Mouse (Mus musculus): ENCODE results near the gene Zfp276. TPM values are rescaled to one million over a fixed set of nuclear protein-coding genes. Genes with fewer than 3 reads are reported as not detected.

Zfp276 gene
- 20.8 and 33.8 TPM in 2 replicates for polyA plus RNA-seq (2012; rRNA removed)

DNA sequence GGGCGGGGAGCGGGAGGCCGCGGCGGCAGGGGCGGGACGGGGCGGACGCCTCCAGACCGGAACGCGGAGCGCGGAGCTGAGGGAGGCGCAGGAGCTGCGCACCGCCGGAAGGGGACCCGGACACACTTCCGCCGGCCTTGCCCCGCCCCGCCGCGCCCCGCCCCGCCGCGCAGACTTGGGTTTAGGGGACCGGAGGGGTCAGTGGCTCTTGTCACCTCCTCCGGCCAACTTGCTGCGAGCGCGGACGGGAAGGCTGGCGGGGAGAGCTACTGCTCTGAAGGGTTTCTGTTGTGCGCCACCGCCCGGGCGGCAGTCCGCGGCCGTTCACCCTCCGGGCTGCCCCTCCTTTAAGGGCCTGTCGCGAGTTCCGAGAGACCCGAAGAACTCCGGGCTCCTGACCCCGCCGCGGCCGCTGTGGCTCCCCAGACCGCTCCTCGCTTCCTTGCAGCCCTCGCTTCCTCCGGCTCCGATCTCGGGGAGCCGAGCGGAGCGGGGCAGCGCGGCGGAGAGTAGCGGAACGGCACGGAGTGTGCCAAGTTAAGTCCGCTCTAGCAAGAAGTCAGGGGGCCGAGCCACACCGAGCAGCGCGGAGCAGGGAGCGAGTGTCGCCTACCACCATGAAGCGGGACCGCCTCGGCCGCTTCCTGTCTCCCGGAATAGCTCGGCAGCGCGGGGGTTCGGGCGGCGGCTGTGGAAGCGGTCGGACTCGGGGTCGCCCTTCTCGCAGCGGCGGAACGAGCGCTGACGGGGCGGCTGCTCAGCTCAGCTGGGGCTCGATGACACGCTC is at the start of gene Zfp276, which contains the start of gene Vps9d1:
Gene Zfp276, plus strand, starts transcription at position 97 of the 787 bp plus-strand sequence.
Gene Vps9d1, minus strand, starts transcription at position 250 of the 787 bp plus-strand sequence.
- under 1% methylated on average over 91 of the region's 99 CpGs for WGBS
- no peaks in the 10 kb centered on the region for H3K27me3 ChIP-seq (ENCODE audit: control insufficient read depth, insufficient read depth, low read length)
- H3K27ac ChIP-seq (ENCODE audit: insufficient read depth, low read depth, low read length): peak within 1 kb of the TSS; percentile 63
- H3K36me3 ChIP-seq (ENCODE audit: control insufficient read depth, insufficient read depth, low read length): peaks cover 36% of the 10 kb centered on the region
- peak within 1 kb of the TSS; percentile 97 for H3K4me3 ChIP-seq (ENCODE audit: low read depth, low read length)
- TF ChIP-seq CTCF (IDR thresholded peaks at IDR 0.05; ENCODE audit: extremely low read depth, insufficient read length, insufficient replicate concordance, low read depth, low read length) (no peak), POLR2A (IDR thresholded peaks at IDR 0.05; ENCODE audit: low read depth, low read length) (no peak; the same call in 1 of the 2 replicates)
- peaks cover 9% of the 10 kb centered on the region for H3K4me1 ChIP-seq (ENCODE audit: control insufficient read depth, insufficient read depth, insufficient read length, low read length)

DNA sequence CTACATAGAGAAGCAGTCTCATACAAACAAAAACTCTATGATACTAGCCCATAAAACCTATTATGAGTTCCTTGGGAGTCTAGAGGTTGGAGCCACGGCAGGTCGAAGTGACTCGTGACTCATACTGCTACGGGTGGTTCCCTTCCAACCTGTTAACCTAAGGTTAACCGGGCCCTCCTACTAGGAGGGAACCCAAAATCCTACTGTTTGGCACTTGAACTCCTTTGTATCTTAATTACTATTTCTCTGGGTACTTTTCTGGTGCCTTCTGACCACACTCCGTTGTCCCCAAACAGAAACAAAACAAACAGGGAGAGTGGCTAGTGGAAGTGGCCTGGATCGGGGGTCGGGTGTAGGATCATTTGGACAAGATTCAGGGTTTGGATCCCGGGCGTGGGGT is 42.1 kb upstream of the Zfp276 start:
- peak overlapping the region; percentile 71 for H3K4me3 ChIP-seq (ENCODE audit: low read depth, low read length)
- no peaks in the 10 kb centered on the region for H3K27me3 ChIP-seq (ENCODE audit: control insufficient read depth, insufficient read depth, low read length)
- peaks cover 31% of the 10 kb centered on the region for H3K36me3 ChIP-seq (ENCODE audit: control insufficient read depth, insufficient read depth, low read length)
- 7% methylated on average over 10 of the region's 10 CpGs for WGBS
- H3K27ac ChIP-seq (ENCODE audit: insufficient read depth, low read depth, low read length): peak overlapping the region; percentile 48
- peaks cover 4% of the 10 kb centered on the region for H3K4me1 ChIP-seq (ENCODE audit: control insufficient read depth, insufficient read depth, insufficient read length, low read length)
- no peak for TF ChIP-seq POLR2A (IDR thresholded peaks at IDR 0.05; ENCODE audit: low read depth, low read length)
- TF ChIP-seq CTCF (IDR thresholded peaks at IDR 0.05; ENCODE audit: extremely low read depth, insufficient read length, insufficient replicate concordance, low read depth, low read length): no peak

DNA sequence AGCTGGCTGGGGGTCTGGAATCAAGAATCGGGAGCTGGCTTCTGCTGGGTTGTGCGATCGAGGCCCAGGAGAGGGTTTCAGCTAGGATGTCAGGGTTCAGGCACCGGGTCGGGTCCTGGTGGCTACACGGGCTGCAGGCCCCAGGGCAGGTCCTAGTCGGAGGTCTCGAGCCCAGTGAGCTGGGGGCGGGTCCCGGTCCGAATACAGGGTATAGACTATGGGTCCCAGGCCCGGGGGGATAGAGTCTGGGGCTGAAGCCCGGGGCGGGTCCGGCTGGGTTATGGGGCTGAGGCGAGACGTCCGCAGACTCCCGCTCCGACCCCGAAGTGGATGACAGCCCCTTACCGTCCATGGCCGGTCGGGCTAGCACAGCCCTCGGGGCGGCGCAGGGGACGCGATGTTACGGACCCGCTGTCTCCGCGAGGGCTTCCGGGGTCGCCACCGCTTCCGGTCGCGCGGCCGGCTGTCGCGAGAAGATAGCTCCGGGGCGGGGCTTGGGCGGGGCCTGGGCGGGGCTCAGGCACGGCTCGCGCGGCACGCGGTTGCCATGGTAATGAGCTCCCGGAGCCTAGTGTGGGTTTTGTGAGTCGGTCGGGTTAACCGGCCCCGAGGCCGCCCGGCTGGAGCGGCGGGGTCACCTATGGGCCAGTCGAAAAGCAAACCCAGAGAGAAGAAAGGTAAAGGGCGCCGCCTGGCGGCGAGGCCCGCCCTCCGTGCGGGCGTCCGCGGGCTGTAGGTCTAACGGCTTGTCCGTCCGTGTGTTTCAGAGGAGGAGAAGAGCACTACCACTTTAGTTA is 41.5 kb upstream of the Zfp276 start, which contains the start of the genes Chmp1a and Spata33:
Gene Chmp1a, minus strand, starts transcription at position 443 of the 797 bp plus-strand sequence.
Gene Spata33, plus strand, starts transcription at position 512 of the 797 bp plus-strand sequence.
- H3K36me3 ChIP-seq (ENCODE audit: control insufficient read depth, insufficient read depth, low read length): peaks cover 25% of the 10 kb centered on the region
- peak within 1 kb of the TSS; percentile 48 for H3K27ac ChIP-seq (ENCODE audit: insufficient read depth, low read depth, low read length)
- under 1% methylated on average over 76 of the region's 76 CpGs for WGBS
- H3K4me1 ChIP-seq (ENCODE audit: control insufficient read depth, insufficient read depth, insufficient read length, low read length): peaks cover 4% of the 10 kb centered on the region
- H3K4me3 ChIP-seq (ENCODE audit: low read depth, low read length): peak within 1 kb of the TSS; percentile 71
- H3K27me3 ChIP-seq (ENCODE audit: control insufficient read depth, insufficient read depth, low read length): no peaks in the 10 kb centered on the region
- TF ChIP-seq POLR2A (IDR thresholded peaks at IDR 0.05; ENCODE audit: low read depth, low read length) (peak; percentile 80), CTCF (IDR thresholded peaks at IDR 0.05; ENCODE audit: extremely low read depth, insufficient read length, insufficient replicate concordance, low read depth, low read length) (peak; percentile 91)

DNA sequence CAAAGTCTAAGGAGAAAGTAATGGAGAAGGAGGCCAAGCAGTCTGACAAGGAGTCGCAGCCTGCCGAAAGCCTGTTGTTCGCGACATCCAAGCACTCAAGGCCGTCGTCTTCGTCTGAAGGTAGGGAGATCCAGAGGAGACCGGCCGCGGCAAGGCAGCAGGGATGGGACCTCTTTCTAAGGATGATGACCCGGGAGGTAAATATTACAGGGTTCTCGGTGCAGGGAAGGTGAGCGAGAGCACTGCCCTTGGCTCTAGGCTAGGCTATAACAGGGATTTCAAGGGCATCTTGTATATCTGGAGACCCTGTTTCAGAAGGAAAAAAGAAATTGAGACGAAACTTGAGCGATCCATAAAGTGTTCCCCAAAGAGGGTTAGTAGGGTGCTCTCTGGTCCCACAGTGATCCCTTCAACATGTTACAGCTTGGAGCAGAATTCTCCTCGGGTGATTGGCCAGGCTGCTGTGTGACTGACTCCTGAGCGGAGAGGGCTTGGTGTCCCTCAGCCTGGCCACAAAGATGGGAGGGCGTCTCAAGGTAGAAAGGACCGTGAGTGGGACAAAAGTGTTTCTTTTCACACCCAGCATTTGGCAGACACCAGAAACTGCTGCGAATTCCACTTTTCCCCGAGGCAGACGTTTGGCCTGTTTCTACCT is 40.8 kb upstream of the Zfp276 start:
- H3K4me1 ChIP-seq (ENCODE audit: control insufficient read depth, insufficient read depth, insufficient read length, low read length): peaks cover 4% of the 10 kb centered on the region
- 22% methylated on average over 22 of the region's 22 CpGs for WGBS
- H3K27me3 ChIP-seq (ENCODE audit: control insufficient read depth, insufficient read depth, low read length): no peaks in the 10 kb centered on the region
- H3K27ac ChIP-seq (ENCODE audit: insufficient read depth, low read depth, low read length): no peak overlapping the region
- TF ChIP-seq CTCF (IDR thresholded peaks at IDR 0.05; ENCODE audit: extremely low read depth, insufficient read length, insufficient replicate concordance, low read depth, low read length): no peak
- TF ChIP-seq POLR2A (IDR thresholded peaks at IDR 0.05; ENCODE audit: low read depth, low read length): no peak
- peaks cover 17% of the 10 kb centered on the region for H3K36me3 ChIP-seq (ENCODE audit: control insufficient read depth, insufficient read depth, low read length)
- peak overlapping the region; percentile 71 for H3K4me3 ChIP-seq (ENCODE audit: low read depth, low read length)

DNA sequence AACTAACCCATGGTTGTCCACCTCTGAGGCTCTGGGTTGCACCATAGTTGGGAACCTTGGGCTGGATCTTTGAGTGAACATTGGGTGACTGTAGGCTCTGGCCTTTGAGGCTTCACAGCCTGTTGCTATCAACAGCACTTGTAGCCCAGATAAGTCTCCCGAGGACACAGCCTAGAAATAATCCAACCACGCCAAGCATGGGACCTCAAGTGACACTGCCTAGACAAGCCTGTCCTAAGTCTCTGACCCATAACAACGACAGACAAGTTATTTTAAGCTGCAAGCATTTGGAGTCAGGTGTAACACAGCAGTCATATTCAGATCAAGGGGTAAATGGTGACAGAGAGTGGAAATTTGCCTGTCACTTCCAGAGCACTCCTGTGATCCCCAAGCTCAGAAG is 38.6 kb upstream of the Zfp276 start:
- H3K27ac ChIP-seq (ENCODE audit: insufficient read depth, low read depth, low read length): no peak overlapping the region
- H3K27me3 ChIP-seq (ENCODE audit: control insufficient read depth, insufficient read depth, low read length): no peaks in the 10 kb centered on the region
- H3K4me1 ChIP-seq (ENCODE audit: control insufficient read depth, insufficient read depth, insufficient read length, low read length): peaks cover 4% of the 10 kb centered on the region
- no peak overlapping the region for H3K4me3 ChIP-seq (ENCODE audit: low read depth, low read length)
- 64% methylated on average over 3 of the region's 3 CpGs for WGBS
- TF ChIP-seq CTCF (IDR thresholded peaks at IDR 0.05; ENCODE audit: extremely low read depth, insufficient read length, insufficient replicate concordance, low read depth, low read length) (no peak), POLR2A (IDR thresholded peaks at IDR 0.05; ENCODE audit: low read depth, low read length) (no peak)
- no peaks in the 10 kb centered on the region for H3K36me3 ChIP-seq (ENCODE audit: control insufficient read depth, insufficient read depth, low read length)

DNA sequence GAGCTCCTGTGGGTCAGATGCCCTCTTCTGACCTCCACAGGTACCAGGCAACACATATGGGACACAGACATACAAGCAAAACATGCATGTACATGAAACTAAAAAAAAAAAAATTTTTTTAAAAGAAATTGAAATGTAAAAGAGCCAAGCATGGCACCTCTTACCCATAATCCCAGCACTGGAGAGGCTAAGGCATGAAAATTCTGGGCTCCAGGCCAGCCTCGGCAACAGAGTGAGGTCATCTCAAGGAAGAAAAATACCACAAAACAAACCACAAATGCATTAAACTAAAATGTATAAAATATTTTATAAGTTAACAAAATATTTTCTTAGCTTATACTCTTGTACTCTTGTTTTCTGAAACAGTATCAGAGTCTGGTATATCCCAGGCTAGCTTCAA is 33.1 kb upstream of the Zfp276 start:
- no peak for TF ChIP-seq POLR2A (IDR thresholded peaks at IDR 0.05; ENCODE audit: low read depth, low read length)
- no peak for TF ChIP-seq CTCF (IDR thresholded peaks at IDR 0.05; ENCODE audit: extremely low read depth, insufficient read length, insufficient replicate concordance, low read depth, low read length)
- WGBS: 42% methylated on average over 1 of the region's 1 CpGs

More for the DNA sequence above, 33.1 kb upstream of the Zfp276 start:
- Histone ChIP-seq H3K36me3 (ENCODE audit: control insufficient read depth, insufficient read depth, low read length) (no peaks in the 10 kb centered on the region), H3K4me1 (ENCODE audit: control insufficient read depth, insufficient read depth, insufficient read length, low read length) (0 out of 2 replicates have a peak, but pooled peaks cover 2% of the 10 kb centered on the region), H3K27me3 (ENCODE audit: control insufficient read depth, insufficient read depth, low read length) (no peaks in the 10 kb centered on the region), H3K27ac (ENCODE audit: insufficient read depth, low read depth, low read length) (no peak overlapping the region), H3K4me3 (ENCODE audit: low read depth, low read length) (no peak overlapping the region)

Data from small intestine, adult 2 months (tissue).